Mouse (Mus musculus) erythroblast, embryonic 14.5 days (primary cell): ENCODE results near the gene Trim71. TPM values are rescaled to one million over a fixed set of nuclear protein-coding genes. Genes with fewer than 3 reads are reported as not detected.

ENCODE experiments used
- H3K27me3 ChIP-seq: 2 replicates; pipeline ENCODE4 v1.6.1; 2012; ENCODE audit warnings: inconsistent platforms; ENCODE audit not compliant: control insufficient read depth
- H3K36me3 ChIP-seq: 2 replicates; pipeline ENCODE4 v1.6.1; 2012; ENCODE audit warnings: mild to moderate bottlenecking, inconsistent platforms; ENCODE audit not compliant: control insufficient read depth
- H3K4me1 ChIP-seq: 2 replicates; pipeline ENCODE4 v1.6.1; 2012; ENCODE audit warnings: inconsistent platforms; ENCODE audit not compliant: control insufficient read depth
- H3K4me3 ChIP-seq: replicated peaks from 2 replicates; pipeline ENCODE3; 2012; ENCODE audit warnings: moderate library complexity, mild to moderate bottlenecking, inconsistent platforms
- H3K9me3 ChIP-seq: 2 replicates; pipeline ENCODE4 v1.6.1; 2012; ENCODE audit warnings: low read length, inconsistent platforms, mixed read lengths; ENCODE audit not compliant: control insufficient read depth
- GATA1 ChIP-seq: IDR thresholded peaks from 2 replicates; pipeline ENCODE4 v1.6.1; 2012; ENCODE audit warnings: low read length, inconsistent platforms, mixed read lengths
- TAL1 ChIP-seq: IDR thresholded peaks from 3 replicates; pipeline ENCODE4 v1.6.1; 2012; ENCODE audit warnings: low read length, inconsistent platforms, mixed read lengths
- polyA plus RNA-seq: library from polyadenylated mRNA; stranded (reverse); fragments of >175 nt; gene quantifications from 2 replicates; pipeline ENCODE4 v1.2.3, GENCODE M21; 2012

Gene Trim71
- polyA plus RNA-seq, 1 experiment = not detected

DNA sequence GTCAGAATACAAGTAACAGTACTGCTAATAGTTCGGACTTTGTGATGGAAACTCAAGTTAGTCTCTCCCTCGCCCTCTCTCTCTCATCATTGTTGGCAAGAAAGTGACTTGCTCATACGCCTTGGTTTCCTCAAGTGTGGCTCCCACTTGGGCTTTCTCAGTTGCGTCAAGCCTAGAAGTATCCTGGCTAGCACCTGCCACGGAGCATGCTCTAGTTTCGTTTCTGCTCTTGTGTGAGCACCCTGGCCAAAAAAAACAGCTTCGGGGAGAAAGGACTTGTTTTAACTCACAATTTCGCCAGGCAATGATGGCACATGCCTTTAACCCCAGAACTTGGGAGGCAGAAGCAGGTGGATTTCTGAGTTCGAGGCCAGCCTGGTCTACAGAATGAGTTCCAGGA, 87.2 kb downstream of the Trim71 start:
- no peaks in the 10 kb centered on the region for H3K9me3 ChIP-seq
- no peak overlapping the region for H3K4me3 ChIP-seq
- no peaks in the 10 kb centered on the region for H3K4me1 ChIP-seq
- TF ChIP-seq GATA1 (no peak), TAL1 (no peak)
- H3K27me3 ChIP-seq = no peaks in the 10 kb centered on the region
- H3K36me3 ChIP-seq = no peaks in the 10 kb centered on the region

DNA sequence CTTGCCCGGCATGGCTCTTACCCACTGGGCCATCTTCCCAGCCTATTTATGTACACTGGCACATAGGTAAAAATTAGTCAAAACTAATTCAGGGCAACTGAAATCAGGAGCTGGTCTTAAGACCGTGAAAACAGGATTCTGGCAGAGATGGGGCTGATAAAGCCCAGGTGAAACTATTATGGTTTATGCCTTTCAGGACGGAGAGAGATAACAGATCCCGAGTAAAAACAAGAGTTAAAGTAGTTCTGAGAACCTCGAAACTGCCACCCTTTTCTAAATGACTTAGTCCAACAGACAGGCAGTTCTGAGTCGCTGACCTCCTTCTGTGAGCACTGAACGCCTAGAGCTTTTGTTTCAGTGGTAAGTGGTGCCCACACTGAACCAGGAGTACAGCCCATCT, 92.3 kb downstream of the Trim71 start:
- Histone ChIP-seq H3K27me3 (no peaks in the 10 kb centered on the region), H3K4me3 (no peak overlapping the region), H3K4me1 (peaks cover 19% of the 10 kb centered on the region), H3K36me3 (no peaks in the 10 kb centered on the region), H3K9me3 (no peaks in the 10 kb centered on the region)
- TF ChIP-seq TAL1 = no peak
- no peak for TF ChIP-seq GATA1

DNA sequence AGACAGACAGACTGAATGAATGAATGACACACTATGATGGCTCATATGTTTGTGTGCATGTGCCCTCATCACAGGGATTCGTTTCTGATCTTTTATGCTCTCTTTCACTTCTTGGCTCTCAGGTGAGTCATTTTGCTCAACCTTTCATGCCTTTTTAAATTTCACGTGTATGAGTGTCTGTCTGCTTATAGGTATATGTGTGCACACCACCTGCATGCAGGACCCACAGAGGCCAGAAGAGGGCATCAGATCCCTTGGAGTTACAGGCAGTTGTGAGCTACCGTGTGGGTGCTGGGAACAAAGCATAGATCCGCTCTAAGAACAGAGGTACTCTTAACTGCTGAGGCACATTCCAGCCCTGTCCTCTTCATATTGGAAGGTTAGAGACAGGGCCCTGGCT, 95.5 kb downstream of the Trim71 start:
- H3K36me3 ChIP-seq = peaks cover 2% of the 10 kb centered on the region; the same call in 1 of the 2 replicates
- no peak for TF ChIP-seq TAL1
- no peak for TF ChIP-seq GATA1
- no peaks in the 10 kb centered on the region for H3K9me3 ChIP-seq
- no peaks in the 10 kb centered on the region for H3K27me3 ChIP-seq
- peaks cover 28% of the 10 kb centered on the region for H3K4me1 ChIP-seq
- H3K4me3 ChIP-seq = no peak overlapping the region

DNA sequence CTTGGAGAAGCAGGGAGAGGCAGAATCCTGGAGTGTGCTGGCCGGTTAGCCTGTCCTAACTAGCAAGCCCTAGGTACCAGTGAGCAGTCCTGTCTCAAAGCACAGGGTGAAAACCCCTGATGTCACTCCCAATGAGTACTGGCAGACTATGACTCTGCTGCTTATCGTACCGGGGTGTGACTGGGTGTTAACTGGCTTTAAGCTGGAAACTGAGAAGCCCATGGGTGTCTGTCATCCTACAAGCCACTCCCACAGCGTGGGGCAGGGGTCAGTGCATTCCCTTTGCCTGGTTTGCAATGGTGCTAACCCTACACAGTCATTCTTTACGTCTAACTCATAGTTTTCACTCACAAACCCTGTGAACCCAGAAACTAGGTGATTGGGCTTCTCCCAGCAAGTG, 96.0 kb downstream of the Trim71 start:
- Histone ChIP-seq H3K9me3 (no peaks in the 10 kb centered on the region), H3K4me1 (peaks cover 28% of the 10 kb centered on the region), H3K36me3 (peaks cover 2% of the 10 kb centered on the region; the same call in 1 of the 2 replicates), H3K4me3 (no peak overlapping the region), H3K27me3 (no peaks in the 10 kb centered on the region)
- TF ChIP-seq GATA1 (no peak), TAL1 (no peak)

DNA sequence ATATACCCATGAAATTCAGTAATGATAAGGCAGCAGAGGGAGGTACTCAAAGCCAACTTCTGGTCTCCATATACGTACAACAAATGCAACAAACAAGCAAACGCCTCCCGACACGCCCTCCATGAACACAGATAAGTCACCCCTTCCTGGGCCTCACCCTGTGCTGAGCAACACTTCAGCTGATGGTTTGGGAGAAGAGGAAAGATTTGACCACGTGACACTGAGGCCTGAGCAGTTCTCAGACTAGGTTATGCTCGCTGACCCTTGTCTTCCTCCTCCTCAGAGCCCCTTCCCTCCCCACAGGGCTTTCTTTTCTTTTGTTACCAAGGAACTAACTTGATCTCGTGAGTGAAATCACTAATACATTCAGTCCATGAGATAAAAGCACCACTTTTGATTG, 97.3 kb downstream of the Trim71 start:
- peaks cover 28% of the 10 kb centered on the region for H3K4me1 ChIP-seq
- H3K36me3 ChIP-seq = peaks cover 2% of the 10 kb centered on the region; the same call in 1 of the 2 replicates
- no peaks in the 10 kb centered on the region for H3K9me3 ChIP-seq
- TF ChIP-seq TAL1 = no peak
- TF ChIP-seq GATA1 = no peak
- no peak overlapping the region for H3K4me3 ChIP-seq
- no peaks in the 10 kb centered on the region for H3K27me3 ChIP-seq

DNA sequence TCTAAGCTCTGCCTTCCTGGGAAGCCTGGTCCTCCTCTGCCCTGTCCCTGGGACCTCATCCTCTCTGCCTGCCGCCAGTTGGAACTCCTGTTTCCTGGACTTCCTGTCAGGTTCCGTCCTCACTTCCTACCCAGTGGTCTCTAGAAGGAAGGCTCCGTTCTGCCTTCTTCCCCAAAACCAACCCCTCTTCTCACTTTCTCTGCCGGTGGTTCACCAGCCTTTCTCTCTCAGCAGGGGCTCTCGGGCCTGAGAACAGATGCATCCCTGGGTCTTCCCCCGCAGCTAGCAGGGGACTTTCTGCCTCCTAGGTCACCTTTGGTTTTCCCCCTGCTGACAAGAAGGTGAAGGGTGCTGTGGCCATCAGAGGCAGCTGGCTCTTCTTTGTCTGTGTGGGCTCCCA, 98.7 kb downstream of the Trim71 start:
- Histone ChIP-seq H3K4me1 (peaks cover 28% of the 10 kb centered on the region), H3K36me3 (peaks cover 2% of the 10 kb centered on the region; the same call in 1 of the 2 replicates)
- TF ChIP-seq TAL1 = no peak
- no peak for TF ChIP-seq GATA1

DNA sequence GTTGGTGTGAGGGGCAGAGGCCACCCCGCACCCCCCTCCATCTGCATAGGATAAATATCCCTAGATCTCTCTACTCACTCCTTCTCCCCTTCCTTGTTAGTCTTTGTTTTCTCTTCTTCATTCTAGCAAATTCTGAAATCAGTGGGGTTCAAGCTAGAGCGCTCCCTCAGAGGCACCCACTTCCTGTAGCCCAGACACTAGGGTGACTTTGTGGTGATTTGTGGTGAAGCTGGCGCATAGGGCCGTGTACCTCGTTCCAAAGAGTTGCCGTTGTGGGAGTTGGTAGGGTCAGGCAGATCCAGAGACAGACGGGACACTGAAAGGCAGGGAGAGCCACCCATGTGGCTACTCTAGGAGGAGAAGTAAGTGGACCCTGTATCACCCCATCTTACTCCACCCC, 101.6 kb downstream of the Trim71 start:
- H3K27me3 ChIP-seq = no peaks in the 10 kb centered on the region
- no peaks in the 10 kb centered on the region for H3K9me3 ChIP-seq
- TF ChIP-seq GATA1 = no peak
- no peak for TF ChIP-seq TAL1
- peaks cover 2% of the 10 kb centered on the region; the same call in 1 of the 2 replicates for H3K36me3 ChIP-seq
- no peak overlapping the region for H3K4me3 ChIP-seq
- peaks cover 15% of the 10 kb centered on the region for H3K4me1 ChIP-seq

More for the DNA sequence above, 98.7 kb downstream of the Trim71 start:
- Histone ChIP-seq H3K9me3 (no peaks in the 10 kb centered on the region), H3K4me3 (no peak overlapping the region), H3K27me3 (no peaks in the 10 kb centered on the region)

DNA sequence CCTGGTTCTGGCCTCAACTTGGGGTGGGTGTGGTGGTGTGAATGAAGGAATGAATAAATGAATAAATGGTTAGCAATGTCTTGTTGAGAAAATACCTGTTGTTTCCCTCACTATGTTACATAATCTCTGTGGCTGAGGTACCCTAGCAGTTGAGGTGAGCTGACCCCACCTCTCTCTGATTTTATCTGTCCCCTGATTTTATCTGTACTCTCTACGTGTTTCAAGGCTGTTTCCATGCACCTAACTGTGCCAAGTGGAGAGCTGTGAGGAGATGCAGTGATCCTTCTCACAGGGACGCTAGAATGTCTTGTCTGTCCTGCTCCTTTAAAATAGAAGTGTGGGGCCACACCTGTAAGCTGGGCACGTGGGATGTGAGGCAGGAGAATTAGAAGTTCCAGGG, 105.7 kb downstream of the Trim71 start:
- no peaks in the 10 kb centered on the region; the same call in 1 of the 2 replicates for H3K36me3 ChIP-seq
- H3K27me3 ChIP-seq = no peaks in the 10 kb centered on the region
- H3K9me3 ChIP-seq = no peaks in the 10 kb centered on the region
- TF ChIP-seq TAL1 = no peak
- no peak overlapping the region for H3K4me3 ChIP-seq
- no peaks in the 10 kb centered on the region for H3K4me1 ChIP-seq

Other genes starting within 250 kb of the Trim71 start
- not detected in 2 replicates for gene Bcl2a1c, start 234.2 kb downstream of the Trim71 start, polyA plus RNA-seq
- 0.11 and 0.14 TPM in 2 replicates for gene Crtap, start 173.7 kb downstream of the Trim71 start, polyA plus RNA-seq
- gene Glb1, start 163.3 kb downstream of the Trim71 start, polyA plus RNA-seq = 0.10 and 0.13 TPM in 2 replicates
- gene Tmppe, start 163.3 kb downstream of the Trim71 start, polyA plus RNA-seq = 0.02 TPM in 1 of 2 replicates, not detected in the other
- gene Ccr4, start 59.5 kb downstream of the Trim71 start, polyA plus RNA-seq = not detected in 2 replicates
- not detected in 2 replicates for gene C130032M10Rik, start 48.7 kb downstream of the Trim71 start, polyA plus RNA-seq
- 1.6 TPM in 2 replicates for gene Cnot10, start 75.8 kb upstream of the Trim71 start, polyA plus RNA-seq
- gene Dync1li1, start 124.4 kb upstream of the Trim71 start, polyA plus RNA-seq = 1.2 and 2.2 TPM in 2 replicates
- 0.04 and 0.07 TPM in 2 replicates for gene Cmtm6, start 166.7 kb upstream of the Trim71 start, polyA plus RNA-seq
- gene Cmtm7, start 217.5 kb upstream of the Trim71 start, polyA plus RNA-seq = 0.53 and 0.61 TPM in 2 replicates